Mouse (Mus musculus) layer of hippocampus, adult 11-12 months (tissue): ENCODE results near the gene Srpk2.
"Not testable (repeated sequence)": the region's sequence is repeated elsewhere in the genome, so short reads cannot be mapped to it uniquely, and the experiment has no call there.

Source experiments
- DNase-seq: peaks from one replicate; pipeline ENCODE4 v3.0.0; 2022; ENCODE audit warnings: low spot score

The Srpk2 gene

GRCm38 (mm10) chr5:23604036-23604705 lies 80.2 kb downstream of the Srpk2 start:
- no peak for DNase-seq

- DNase-seq: no peak
Measured at GRCm38 (mm10) chr5:23599750-23600537, 84.5 kb downstream of the Srpk2 start.

GRCm38 (mm10) chr5:23599171-23599570 lies 85.2 kb downstream of the Srpk2 start:
- no peak for DNase-seq

- no peak for DNase-seq
Measured at GRCm38 (mm10) chr5:23598491-23598890, 85.9 kb downstream of the Srpk2 start.

- no peak for DNase-seq
Measured at GRCm38 (mm10) chr5:23597999-23598398, 86.4 kb downstream of the Srpk2 start.

GRCm38 (mm10) chr5:23597260-23597864 lies 87.1 kb downstream of the Srpk2 start:
- no peak for DNase-seq

GRCm38 (mm10) chr5:23596326-23596965 lies 88.0 kb downstream of the Srpk2 start:
- DNase-seq: no peak

- not testable (repeated sequence) for DNase-seq
Measured at GRCm38 (mm10) chr5:23590298-23590697, 94.1 kb downstream of the Srpk2 start.

GRCm38 (mm10) chr5:23587614-23588013 lies 96.8 kb downstream of the Srpk2 start:
- DNase-seq: no peak

GRCm38 (mm10) chr5:23586531-23587453 lies 97.6 kb downstream of the Srpk2 start:
- no peak for DNase-seq

- no peak for DNase-seq
Measured at GRCm38 (mm10) chr5:23581484-23582060, 102.8 kb downstream of the Srpk2 start.

GRCm38 (mm10) chr5:23579120-23579880 lies 105.1 kb downstream of the Srpk2 start:
- no peak for DNase-seq

- no peak for DNase-seq
Measured at GRCm38 (mm10) chr5:23578322-23578957, 106.0 kb downstream of the Srpk2 start.

- DNase-seq: no peak
Measured at GRCm38 (mm10) chr5:23577847-23578246, 106.6 kb downstream of the Srpk2 start.

- DNase-seq: no peak
Measured at GRCm38 (mm10) chr5:23576336-23577094, 107.9 kb downstream of the Srpk2 start.

- DNase-seq: no peak
Measured at GRCm38 (mm10) chr5:23573942-23574341, 110.5 kb downstream of the Srpk2 start.

GRCm38 (mm10) chr5:23568188-23568587 lies 116.2 kb downstream of the Srpk2 start:
- DNase-seq: no peak

GRCm38 (mm10) chr5:23566382-23566781 lies 118.0 kb downstream of the Srpk2 start:
- no peak for DNase-seq
